Mouse (Mus musculus) brain, embryonic 18.5 days (tissue): Measurements from ENCODE around the gene Rnf145.

ENCODE experiments used
- DNase-seq: peaks from one replicate; pipeline ENCODE4 v3.0.0-alpha.2; 2012; ENCODE audit warnings: low read depth, low spot score

Gene Rnf145

DNA sequence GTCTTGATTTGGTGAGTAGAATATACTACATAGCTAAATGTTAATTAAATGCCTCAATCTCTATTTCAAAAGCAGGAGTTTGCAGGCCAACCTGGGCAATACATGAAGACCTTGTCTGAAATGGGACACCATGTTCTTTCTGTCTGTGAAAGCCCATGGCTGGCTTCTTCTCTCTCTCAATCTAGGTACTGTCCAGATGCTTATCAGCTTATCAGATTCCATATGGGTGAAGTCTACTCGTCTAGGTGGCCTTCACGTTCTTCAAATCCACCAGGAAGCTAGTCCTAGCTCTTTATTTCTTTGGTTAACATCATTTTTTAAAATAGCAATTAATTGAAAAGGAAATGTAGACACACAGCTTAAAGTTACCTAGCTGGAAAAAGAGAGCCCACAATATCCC is 8.9 kb upstream of the Rnf145 start:
- no peak for DNase-seq

DNA sequence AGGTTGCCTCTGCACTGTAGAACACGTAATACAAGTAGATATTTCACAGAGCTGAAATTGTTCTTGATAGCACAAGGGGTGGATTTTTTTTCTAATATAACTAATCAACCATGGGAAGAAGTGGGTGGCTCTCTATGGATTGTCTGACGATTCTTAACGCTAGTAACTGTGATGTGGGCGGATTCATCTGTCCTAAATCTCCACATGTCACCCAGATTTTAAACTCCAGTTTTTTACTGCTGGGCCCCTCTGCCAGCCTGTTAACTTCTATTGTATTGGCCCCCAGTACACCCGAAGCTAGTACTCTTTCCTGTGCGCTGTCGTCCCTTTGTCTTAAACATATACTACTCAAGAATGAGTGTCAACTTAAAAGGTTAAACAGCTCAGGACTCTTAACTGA is 8.4 kb upstream of the Rnf145 start:
- DNase-seq, result no peak

DNA sequence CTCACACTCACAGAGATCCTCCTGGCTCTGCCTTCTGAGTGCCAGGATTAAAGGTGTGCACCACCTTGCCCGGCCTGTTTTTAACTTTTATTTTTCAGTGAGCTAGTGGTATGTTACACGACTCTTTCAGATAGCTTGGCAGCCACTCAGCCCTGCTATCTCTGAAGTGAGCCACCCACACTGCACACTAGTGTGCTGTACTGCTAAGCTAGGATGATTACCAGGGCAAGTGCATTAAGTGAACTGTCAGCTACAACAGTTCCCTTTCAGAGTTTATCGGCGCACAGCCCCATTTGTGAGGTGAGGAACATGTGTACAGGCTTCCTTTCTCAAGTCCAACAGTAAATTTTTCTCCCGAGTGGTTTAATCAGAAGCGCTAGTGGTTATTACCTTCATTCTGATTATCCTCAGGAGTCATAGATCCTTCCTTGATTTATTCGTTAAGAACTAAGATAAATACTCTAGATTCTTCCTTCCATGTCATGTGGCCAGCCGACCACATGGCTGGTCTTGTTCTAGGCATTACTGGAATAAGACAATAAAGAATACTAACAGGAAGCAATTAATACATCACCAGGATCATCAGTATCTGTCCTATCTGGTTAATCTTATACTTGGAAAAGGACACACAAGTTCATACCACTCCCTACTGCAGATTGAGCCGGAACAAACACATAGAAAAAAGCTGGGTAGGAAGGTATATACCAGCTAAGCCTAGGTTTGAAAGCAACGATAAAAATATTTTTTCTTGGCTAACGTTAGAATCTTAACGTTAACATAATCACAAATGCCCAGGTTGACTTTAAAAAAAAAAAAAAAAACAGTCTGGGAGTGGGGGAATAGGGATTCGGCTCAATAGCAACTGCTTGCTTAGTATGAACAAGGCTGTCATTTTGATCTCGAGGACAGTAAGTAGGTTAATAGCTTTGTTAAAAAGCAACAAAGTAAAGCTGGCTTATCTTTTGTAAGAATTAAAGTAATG is 6.4 kb upstream of the Rnf145 start:
- DNase-seq, result no peak

- DNase-seq, result no peak
Measured at GRCm38 (mm10) chr11:44513026-44513422, 5.7 kb upstream of the Rnf145 start.

DNA sequence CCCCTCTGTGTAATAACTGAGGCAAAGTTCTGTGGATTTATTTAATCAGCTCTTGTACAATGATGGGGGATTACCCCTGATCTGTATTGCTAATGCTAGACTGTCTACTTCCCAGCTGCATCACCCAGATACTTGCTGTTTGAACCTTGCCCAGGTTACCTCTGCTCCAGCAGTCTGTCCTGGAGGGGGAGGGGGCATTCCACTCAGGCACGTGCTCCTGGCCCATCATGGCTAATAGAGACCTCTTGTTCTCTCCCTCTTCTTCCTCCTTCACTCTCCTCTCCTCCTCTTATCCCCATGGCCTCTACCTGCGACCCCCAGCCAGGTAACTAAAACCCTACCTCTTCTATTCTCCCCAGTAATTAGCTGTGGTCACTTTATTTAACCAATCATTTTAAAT is 4.1 kb upstream of the Rnf145 start:
- DNase-seq, result no peak

DNA sequence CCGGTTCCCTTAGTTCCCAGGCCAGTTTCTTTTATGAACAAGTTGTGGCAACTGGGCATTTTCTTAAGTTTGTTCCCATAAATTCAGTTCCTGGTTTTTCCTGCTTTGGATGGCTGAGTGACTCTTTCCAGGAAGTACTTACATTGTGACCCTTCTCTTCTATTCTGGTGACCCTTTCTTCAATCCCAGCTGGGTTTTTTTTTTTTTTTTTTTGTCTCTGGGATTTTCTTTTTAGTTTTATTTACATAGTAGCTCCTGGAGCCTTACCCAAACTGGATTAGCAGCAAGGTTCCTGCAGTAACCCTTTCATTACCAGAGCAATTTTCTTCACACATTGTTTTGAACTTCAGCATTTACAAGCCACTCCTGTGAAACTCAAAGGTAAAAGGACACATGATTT is 2.4 kb upstream of the Rnf145 start:
- DNase-seq, result no peak

DNA sequence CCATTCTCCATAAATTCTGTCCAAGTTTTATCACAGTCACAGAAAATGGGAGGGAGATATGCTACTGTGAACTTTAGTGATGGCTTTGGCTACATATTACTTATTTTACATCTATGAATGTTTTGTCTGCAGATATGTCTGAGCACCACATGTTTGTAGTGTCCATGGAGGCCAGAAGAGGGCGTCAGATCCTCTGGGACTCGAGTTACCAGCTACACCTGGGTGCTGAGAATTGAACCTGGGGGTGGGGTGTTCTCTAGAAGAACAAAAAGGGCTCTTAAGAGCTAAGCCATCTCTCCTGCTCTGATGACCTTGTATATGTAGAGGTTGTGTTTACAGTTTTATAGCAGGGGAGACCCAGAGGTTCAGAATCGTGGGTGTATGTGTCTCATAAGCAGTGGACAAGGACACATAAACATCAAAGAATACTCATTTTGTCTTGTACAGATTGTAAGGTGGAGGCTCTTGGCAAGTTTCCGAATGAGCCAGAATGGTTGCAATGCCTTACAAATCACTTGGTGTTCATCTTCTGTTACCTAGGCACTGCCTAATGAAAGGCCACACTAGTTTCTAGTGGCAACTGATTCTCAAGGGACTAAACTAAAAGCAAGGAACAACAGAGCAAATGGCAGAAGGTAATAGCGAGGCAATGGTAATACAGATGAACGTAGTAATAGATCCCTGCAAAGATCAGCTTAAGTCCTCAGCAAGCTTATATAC is 1.0 kb upstream of the Rnf145 start:
- DNase-seq, result no peak

GRCm38 (mm10) chr11:44519096-44519949 is 559 bp downstream of the Rnf145 start:
- no peak for DNase-seq

- no peak for DNase-seq
Measured at GRCm38 (mm10) chr11:44519950-44520761, 1.4 kb downstream of the Rnf145 start.

DNA sequence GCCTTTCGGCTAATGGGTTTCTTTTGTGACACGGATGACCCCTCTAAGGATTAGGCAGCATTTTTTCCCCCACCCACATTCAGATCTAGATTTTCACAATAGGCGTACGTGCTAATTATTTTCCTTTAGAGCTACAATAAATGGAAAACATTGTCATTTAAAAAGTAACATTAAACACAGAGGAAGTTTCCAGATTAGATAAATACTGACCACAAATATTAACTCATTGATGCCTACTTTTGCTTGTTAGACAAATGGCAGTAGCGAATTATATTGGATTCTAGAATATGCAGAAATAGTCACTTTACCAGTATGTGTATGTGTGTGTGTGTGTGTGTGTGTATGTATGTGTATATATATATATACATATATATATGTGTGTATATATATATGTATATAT is 3.8 kb downstream of the Rnf145 start:
- no peak for DNase-seq

DNA sequence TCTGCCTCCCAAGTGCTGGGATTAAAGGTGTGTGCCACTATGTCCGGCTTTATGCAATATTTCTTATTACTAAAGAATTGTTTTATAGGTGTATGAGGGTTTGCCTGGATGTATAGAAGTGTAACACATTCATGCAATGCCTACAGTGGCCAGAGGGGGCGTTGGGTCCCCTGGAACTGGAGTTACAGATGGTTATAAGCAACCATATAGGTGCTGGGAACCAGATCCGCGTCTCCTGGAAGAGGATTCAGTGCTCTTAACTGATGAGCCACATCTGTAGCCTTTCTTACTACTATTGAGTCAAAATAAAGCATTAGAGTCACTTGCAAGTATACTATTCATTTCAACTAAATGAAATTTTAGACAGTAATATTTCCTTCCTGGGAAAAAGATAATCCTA is 7.0 kb downstream of the Rnf145 start:
- DNase-seq, result no peak

- DNase-seq, result no peak
Measured at GRCm38 (mm10) chr11:44526654-44527263, 8.0 kb downstream of the Rnf145 start.

- DNase-seq, result no peak
Measured at GRCm38 (mm10) chr11:44528560-44529199, 9.9 kb downstream of the Rnf145 start.

- no peak for DNase-seq
Measured at GRCm38 (mm10) chr11:44529200-44529599, 10.4 kb downstream of the Rnf145 start.

DNA sequence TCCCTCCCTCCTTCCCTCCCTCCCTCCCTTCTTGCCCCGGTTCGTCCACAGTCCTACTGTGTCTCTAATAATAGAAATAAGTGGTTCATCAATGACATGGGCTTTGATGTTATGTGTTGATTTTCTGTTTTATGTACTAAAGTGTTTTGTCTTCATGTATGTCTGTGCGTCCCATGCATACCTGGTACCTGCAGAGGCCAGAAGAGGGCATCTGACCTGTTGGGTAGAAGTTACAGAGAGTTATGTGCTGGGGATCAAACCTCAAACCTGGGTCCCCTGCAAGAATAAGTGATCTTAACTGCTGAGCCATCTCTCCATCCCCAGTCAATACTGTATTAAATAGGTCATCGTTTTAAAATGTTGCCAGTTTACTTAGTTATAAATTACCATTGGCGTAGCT is 11.0 kb downstream of the Rnf145 start:
- DNase-seq, result no peak

- no peak for DNase-seq
Measured at GRCm38 (mm10) chr11:44530382-44530781, 11.6 kb downstream of the Rnf145 start.

GRCm38 (mm10) chr11:44530867-44531266 is 12.1 kb downstream of the Rnf145 start:
- no peak for DNase-seq

DNA sequence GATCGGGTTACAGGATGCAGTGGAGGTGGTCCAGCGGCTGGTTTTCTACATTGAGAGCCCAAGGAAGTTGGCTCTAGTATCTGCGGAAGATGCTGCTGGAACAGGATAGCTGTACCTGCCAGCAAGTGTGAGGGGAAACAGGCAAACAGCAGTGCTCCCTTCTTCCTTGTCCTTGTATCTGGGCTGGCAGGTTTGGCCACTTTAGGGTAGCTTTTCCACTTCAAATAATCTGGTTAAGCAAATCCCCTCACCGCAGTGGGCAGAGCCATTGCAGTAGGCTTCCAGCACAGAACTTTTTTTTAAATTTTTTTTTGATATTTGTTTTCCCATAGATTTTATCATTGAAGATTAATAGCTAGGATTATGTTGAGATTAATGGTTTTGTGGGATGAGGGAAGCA is 12.9 kb downstream of the Rnf145 start:
- DNase-seq, result no peak

DNA sequence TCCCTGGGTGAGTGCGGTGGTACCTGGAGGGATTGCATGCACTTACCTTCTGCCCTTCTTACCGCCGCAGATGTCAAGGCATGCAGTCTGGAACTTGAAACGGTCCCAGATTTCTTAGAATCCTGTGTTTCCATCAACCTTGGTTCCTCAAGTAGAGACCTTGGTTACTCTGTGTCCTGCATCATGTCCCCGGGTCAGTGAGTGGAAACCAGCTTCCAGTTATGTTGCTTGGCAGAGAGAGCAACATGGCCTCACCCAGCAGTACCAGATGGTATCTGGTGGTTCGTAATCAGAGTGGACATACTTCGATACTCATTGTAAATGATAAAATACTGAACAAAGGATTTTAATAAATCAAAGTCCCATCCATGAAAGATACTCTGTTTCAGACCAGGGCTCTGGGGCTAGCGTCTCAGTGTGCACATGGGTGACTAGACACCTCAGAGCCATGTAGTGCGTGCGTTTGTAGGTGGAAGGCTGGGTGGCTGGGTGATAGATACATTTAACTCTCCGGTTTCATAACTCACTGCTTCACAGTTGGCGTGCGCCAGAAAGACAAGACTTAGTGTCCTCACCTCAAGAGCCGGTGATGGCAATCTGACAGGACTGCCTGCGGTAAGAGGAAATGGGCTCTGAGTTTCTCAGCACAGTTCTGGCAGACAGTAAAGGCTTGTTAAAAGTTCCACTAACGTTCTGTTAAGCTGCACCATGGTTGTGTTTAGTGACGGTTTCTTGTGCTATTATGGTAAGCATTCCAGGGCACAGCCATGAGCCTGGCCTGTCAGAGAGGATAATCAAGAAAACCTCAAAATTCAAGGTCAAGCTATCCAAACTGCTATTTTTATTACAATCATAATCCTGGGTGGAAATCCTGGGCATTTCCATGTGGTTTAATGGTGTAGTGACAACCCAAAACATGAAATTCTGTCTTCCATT is 14.3 kb downstream of the Rnf145 start:
- DNase-seq, result no peak
